Mouse (Mus musculus) heart, embryonic 14.5 days (tissue): ENCODE measurements around the gene Il4i1. TPM values are rescaled to one million over a fixed set of nuclear protein-coding genes. Genes with fewer than 3 reads are reported as not detected.

Experiments
- ATAC-seq: fragments of 200-750 bp; cut with Nextera tagmentation; 2 replicates; pipeline ENCODE4 v1.8.0; 2017; ENCODE audit warnings: low read depth, moderate TSS enrichment; ENCODE audit not compliant: insufficient number of reproducible peaks, insufficient read depth, low FRiP score
- H3K27ac ChIP-seq, 2 experiments: fragments of 200-500 bp in 1 of 2; fragments of 300-500 bp in 1 of 2; sonication (generic) in 1 of 2; replicated peaks in 1 of 2; 2 replicates each; pipeline ENCODE4 v1.5.1; 2012 to 2014; ENCODE audit warnings: low read depth in 2 of 2, low read length in 2 of 2, control low read depth in 1 of 2, mild to moderate bottlenecking in 1 of 2, mixed read lengths in 1 of 2; ENCODE audit not compliant: control insufficient read depth in 1 of 2, insufficient read depth in 1 of 2
- H3K27me3 ChIP-seq: fragments of 300-500 bp; sonication (generic); 2 replicates; pipeline ENCODE4 v1.6.1; 2014; ENCODE audit warnings: mild to moderate bottlenecking, low read length, control low read depth; ENCODE audit not compliant: control insufficient read depth, insufficient read depth
- H3K36me3 ChIP-seq: fragments of 300-500 bp; sonication (generic); 2 replicates; pipeline ENCODE4 v1.6.1; 2014; ENCODE audit warnings: mild to moderate bottlenecking, control low read depth, low read length, mixed read lengths; ENCODE audit not compliant: control insufficient read depth, insufficient read depth
- H3K4me1 ChIP-seq, 2 experiments: fragments of 200-500 bp in 1 of 2; fragments of 300-500 bp in 1 of 2; sonication (generic) in 1 of 2; 2 replicates each; pipeline ENCODE4 v1.6.1; 2012 to 2014; ENCODE audit warnings: low read length in 2 of 2, control low read depth in 1 of 2, mixed read lengths in 1 of 2; ENCODE audit not compliant: control insufficient read depth in 2 of 2, insufficient read depth in 2 of 2
- H3K4me2 ChIP-seq: fragments of 300-500 bp; sonication (generic); 2 replicates; pipeline ENCODE4 v1.6.1; 2014; ENCODE audit warnings: mild to moderate bottlenecking, low read length
- H3K4me3 ChIP-seq, 2 experiments: fragments of 200-500 bp in 1 of 2; fragments of 300-500 bp in 1 of 2; sonication (generic) in 1 of 2; 2 replicates each; pipeline ENCODE4 v1.5.1; 2012 to 2014; ENCODE audit warnings: low read length in 2 of 2, mild to moderate bottlenecking in 2 of 2, control low read depth in 1 of 2, low read depth in 1 of 2, moderate library complexity in 1 of 2; ENCODE audit not compliant: control insufficient read depth in 1 of 2, insufficient read depth in 1 of 2
- H3K9ac ChIP-seq: fragments of 300-500 bp; sonication (generic); 2 replicates; pipeline ENCODE4 v1.6.1; 2014; ENCODE audit warnings: mild to moderate bottlenecking, low read length
- H3K9me3 ChIP-seq: fragments of 300-500 bp; sonication (generic); 2 replicates; pipeline ENCODE4 v1.6.1; 2016; ENCODE audit warnings: low read length, control low read depth; ENCODE audit not compliant: control insufficient read depth
- whole genome bisulfite sequencing: fragments of 180-500 bp; shearing (Covaris S2); extraction: QIAGEN DNeasy Blood & Tissue Kit; methylation state at CpG from one replicate; pipeline ENCODE4 v1.1.7; 2014; 5-methylcytosine and 5-hydroxymethylcytosine counted together
- polyA plus RNA-seq: library from polyadenylated mRNA; unstranded; fragments of >200 nt; fragmentation: Nextera tagmentation; extraction: Ambion mirVana; gene quantifications from 2 replicates; pipeline ENCODE4 v1.2.1, GENCODE M21; 2014

The Il4i1 gene
- polyA plus RNA-seq, 1 experiment from 2014 or later = 0.91 TPM

GRCm38 (mm10) chr7:44813985-44814384, 2.2 kb upstream of the Il4i1 start:
- Histone ChIP-seq H3K9me3 (no peaks in the 10 kb centered on the region), H3K4me2 (no peak overlapping the region), H3K9ac (no peak overlapping the region), H3K36me3 (peaks cover 32% of the 10 kb centered on the region), H3K4me3 (no peak overlapping the region), H3K27ac (no peak overlapping the region), H3K4me1 (peaks cover 17 to 26% of the 10 kb centered on the region in 2 experiments), H3K27me3 (no peaks in the 10 kb centered on the region)
- ATAC-seq = no peak
- WGBS = 92% methylated on average over 3 of the region's 3 CpGs

- Histone ChIP-seq H3K4me3 (no peak overlapping the region), H3K27me3 (no peaks in the 10 kb centered on the region), H3K4me2 (no peak overlapping the region), H3K9ac (no peak overlapping the region), H3K9me3 (no peaks in the 10 kb centered on the region), H3K36me3 (peaks cover 32% of the 10 kb centered on the region), H3K27ac (no peak overlapping the region), H3K4me1 (peaks cover 18 to 30% of the 10 kb centered on the region in 2 experiments)
- WGBS = 96% methylated on average over 4 of the region's 4 CpGs
- ATAC-seq = no peak
Observed at GRCm38 (mm10) chr7:44814423-44814822, 1.8 kb upstream of the Il4i1 start.

DNA sequence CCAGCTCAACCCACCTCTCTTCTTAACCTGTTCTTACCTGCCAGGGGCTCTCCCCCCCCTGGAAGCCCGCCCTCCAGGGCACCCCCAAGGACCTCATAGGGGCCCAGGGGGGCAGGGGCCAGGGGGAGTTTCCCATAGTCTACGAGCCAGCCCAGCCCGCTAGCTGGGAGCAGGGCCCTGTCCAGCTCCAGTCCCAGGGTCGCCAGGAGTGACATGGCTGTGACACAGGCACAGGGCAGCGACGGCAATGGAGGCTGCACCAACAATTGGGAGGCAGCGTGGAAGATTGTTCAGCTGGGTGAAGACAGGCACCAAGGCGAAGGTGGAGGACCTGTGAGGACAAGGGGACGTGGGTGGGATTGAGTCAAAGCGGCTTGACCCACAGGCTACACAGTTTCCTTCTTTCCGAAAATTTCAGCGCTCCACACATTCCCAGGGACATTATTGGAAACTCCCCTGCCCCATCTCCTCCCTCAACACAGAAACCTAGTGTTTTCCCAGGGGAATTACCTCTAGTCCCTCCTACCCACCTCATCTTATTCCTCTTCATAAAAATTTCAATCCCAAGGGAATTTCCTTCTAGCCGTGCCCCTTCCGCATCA, 1.1 kb upstream of the Il4i1 start:
- H3K4me1 ChIP-seq = peaks cover 22 to 37% of the 10 kb centered on the region in 2 experiments
- no peak for ATAC-seq
- peaks cover 35% of the 10 kb centered on the region for H3K36me3 ChIP-seq
- H3K27me3 ChIP-seq = no peaks in the 10 kb centered on the region
- peak overlapping the region; percentile 91 for H3K4me2 ChIP-seq
- 22% methylated on average over 14 of the region's 14 CpGs for WGBS
- H3K9me3 ChIP-seq = no peaks in the 10 kb centered on the region
- H3K27ac ChIP-seq = peak overlapping the region; percentile 94 to 99; a peak in 2 of 4 replicates
- H3K9ac ChIP-seq = peak overlapping the region; percentile 95
- peak overlapping the region; percentile 67 to 85 for H3K4me3 ChIP-seq

DNA sequence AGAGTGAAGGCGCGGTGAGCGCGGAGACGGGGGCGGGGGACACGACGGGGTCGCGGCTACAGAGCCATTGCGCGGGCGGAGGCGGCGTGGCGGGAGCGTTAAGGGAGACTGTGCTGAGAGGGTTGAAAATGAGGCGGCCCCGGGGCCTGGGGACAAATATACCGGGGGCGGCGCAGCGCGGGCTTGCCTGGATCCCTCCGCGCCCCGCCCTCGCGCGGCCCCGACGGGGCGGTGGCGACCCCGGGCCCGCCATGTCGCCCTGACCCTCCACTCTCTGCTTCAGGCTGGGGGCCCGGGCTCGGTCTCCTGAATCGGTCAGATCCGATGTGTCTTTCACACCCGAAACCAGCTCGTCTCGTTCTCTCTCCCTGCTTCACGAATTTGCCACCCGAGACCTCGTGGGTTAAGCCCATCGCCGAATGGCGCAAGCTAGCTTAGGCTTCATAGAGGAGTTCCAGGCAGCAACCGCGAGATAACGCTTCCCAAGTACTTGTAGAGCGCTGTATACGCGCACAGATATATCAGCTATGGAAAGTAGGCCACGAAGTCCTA, 359 bp downstream of the Il4i1 start, which contains the start of gene Atf5:
TSS of gene Atf5 (minus strand) at position 189 of the 552 bp plus-strand sequence.
- H3K27ac ChIP-seq = peak within 1 kb of the TSS; percentile 94 to 99
- under 1% methylated on average over 55 of the region's 57 CpGs for WGBS
- peaks cover 22 to 51% of the 10 kb centered on the region in 2 experiments for H3K4me1 ChIP-seq

GRCm38 (mm10) chr7:44817441-44817840, 1.3 kb downstream of the Il4i1 start:
- H3K4me3 ChIP-seq = peak overlapping the region; percentile 67 to 85
- peaks cover 24% of the 10 kb centered on the region for H3K36me3 ChIP-seq
- H3K4me2 ChIP-seq = peak overlapping the region; percentile 91
- H3K9ac ChIP-seq = peak overlapping the region; percentile 95
- no peaks in the 10 kb centered on the region for H3K27me3 ChIP-seq
- no peaks in the 10 kb centered on the region for H3K9me3 ChIP-seq
- H3K27ac ChIP-seq = peak overlapping the region; percentile 94 to 99
- WGBS = 10% methylated on average over 3 of the region's 3 CpGs
- no peak for ATAC-seq
- H3K4me1 ChIP-seq = peaks cover 22 to 53% of the 10 kb centered on the region in 2 experiments

More for the DNA sequence above, 359 bp downstream of the Il4i1 start, which contains the start of gene Atf5:
- Histone ChIP-seq H3K9me3 (no peaks in the 10 kb centered on the region), H3K27me3 (no peaks in the 10 kb centered on the region), H3K4me3 (peak within 1 kb of the TSS; percentile 67 to 85), H3K9ac (peak within 1 kb of the TSS; percentile 95), H3K36me3 (peaks cover 31% of the 10 kb centered on the region), H3K4me2 (peak within 1 kb of the TSS; percentile 91)
- peak; percentile 26 for ATAC-seq

GRCm38 (mm10) chr7:44818164-44818563, 2.0 kb downstream of the Il4i1 start:
- peaks cover 22 to 59% of the 10 kb centered on the region in 2 experiments for H3K4me1 ChIP-seq
- 15% methylated on average over 2 of the region's 2 CpGs for WGBS
- peak overlapping the region; percentile 1 to 85; a peak in 3 of 4 replicates for H3K4me3 ChIP-seq
- H3K4me2 ChIP-seq = peak overlapping the region; percentile 91
- peak overlapping the region in 1 of 2 experiments; percentile 99; a peak in 1 of 4 replicates for H3K27ac ChIP-seq
- H3K27me3 ChIP-seq = no peaks in the 10 kb centered on the region
- peaks cover 19% of the 10 kb centered on the region; the same call in 1 of the 2 replicates for H3K36me3 ChIP-seq
- ATAC-seq = no peak
- H3K9ac ChIP-seq = peak overlapping the region; percentile 95
- no peaks in the 10 kb centered on the region for H3K9me3 ChIP-seq

GRCm38 (mm10) chr7:44818751-44819235, 2.6 kb downstream of the Il4i1 start:
- ATAC-seq = no peak
- Histone ChIP-seq H3K36me3 (peaks cover 17% of the 10 kb centered on the region; the same call in 1 of the 2 replicates), H3K9ac (peak overlapping the region; percentile 95), H3K4me2 (peak overlapping the region; percentile 91), H3K27ac (peak overlapping the region in 1 of 2 experiments; percentile 30; a peak in 1 of 4 replicates), H3K4me1 (peaks cover 22 to 65% of the 10 kb centered on the region in 2 experiments), H3K27me3 (no peaks in the 10 kb centered on the region), H3K4me3 (peak overlapping the region; percentile 5 to 85; a peak in 3 of 4 replicates), H3K9me3 (no peaks in the 10 kb centered on the region)
- 40% methylated on average over 6 of the region's 6 CpGs for WGBS
